Comparison of ENCODE assay signal across 20 mouse cellular contexts in the genomic region with DNA sequence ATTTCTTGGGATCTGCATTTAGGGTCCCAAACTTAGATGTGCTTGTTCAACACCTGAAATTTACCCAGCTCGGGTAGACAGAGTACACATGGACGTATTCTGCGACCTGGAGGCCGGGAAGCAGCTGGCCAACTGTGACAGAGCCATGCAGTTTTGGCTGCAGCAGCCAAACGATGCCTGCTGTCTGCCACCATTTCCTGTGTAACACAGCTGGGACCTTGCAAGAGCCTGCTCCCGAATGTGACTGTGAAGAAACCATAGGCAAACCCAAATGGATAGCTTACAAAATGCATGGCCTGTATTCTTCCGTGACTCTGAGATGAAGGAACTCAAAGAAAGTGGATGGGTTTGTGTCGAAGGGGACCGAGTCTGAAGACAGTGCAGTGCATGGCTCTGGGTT. TPM values are rescaled to one million over a fixed set of nuclear protein-coding genes. Genes with fewer than 3 reads are reported as not detected.
DNase-seq lines count a peak whose midpoint lies in the region; ATAC-seq and TF ChIP-seq lines count a peak whose summit lies in the region.
"Had no signal": no experiment of that assay in that cellular context is flagged by ENCODE, and none has a peak within 500 bp of the region (broad histone marks: within the 10 kb centered on the region; RNA-seq: fewer than 3 reads in every experiment).

No protein-coding gene starts in this region.

- peak; percentile 17 for DNase-seq in hindbrain, postnatal 0 days (ENCODE audit: low spot score)
- no peak for DNase-seq in hindbrain, embryonic 14.5 days (ENCODE audit: low spot score)
- DNase-seq in naive thymus-derived CD4-positive, alpha-beta T cell, adult 2 months (ENCODE audit: low read depth) = peak; percentile 12
- DNase-seq in thymus, postnatal 25 days = peak; percentile 73
- DNase-seq in layer of hippocampus, postnatal 10 days (ENCODE audit: low spot score in 2 of 2) = no peak
- DNase-seq: cerebellum, adult 2 months; gastrocnemius, postnatal 36 days; heart, postnatal 10 days; kidney, adult 11 months; layer of hippocampus, postnatal 36 days; liver, postnatal 0 days had no signal

- no peaks in the 10 kb centered on the region for H3K9me3 ChIP-seq in hindbrain, postnatal 0 days (ENCODE audit: low read length)
- H3K9me3 ChIP-seq in hindbrain, embryonic 14.5 days (ENCODE audit: control insufficient read depth, low read length) = no peaks in the 10 kb centered on the region
- no peaks in the 10 kb centered on the region for H3K9me3 ChIP-seq in stomach, embryonic 16.5 days (replicated peaks; ENCODE audit: control insufficient read depth, low read length)
- no peaks in the 10 kb centered on the region for H3K9me3 ChIP-seq in forebrain, embryonic 12.5 days
- H3K9me3 ChIP-seq: forebrain, embryonic 15.5 days; hindbrain, embryonic 15.5 days; limb, embryonic 10.5 days had no signal

- H3K4me2 ChIP-seq in hindbrain, postnatal 0 days (ENCODE audit: low read depth, low read length) = no peak overlapping the region
- H3K4me2 ChIP-seq in hindbrain, embryonic 14.5 days (replicated peaks) = no peak overlapping the region
- H3K4me2 ChIP-seq in stomach, embryonic 16.5 days (ENCODE audit: low read depth, low read length) = peak overlapping the region; percentile 26
- H3K4me2 ChIP-seq in forebrain, embryonic 12.5 days = no peak overlapping the region
- H3K4me2 ChIP-seq: forebrain, embryonic 15.5 days; heart, embryonic 11.5 days; hindbrain, embryonic 15.5 days had no signal

- ATAC-seq in hindbrain, postnatal 0 days = no peak
- no peak for ATAC-seq in hindbrain, embryonic 14.5 days (ENCODE audit: low FRiP score)
- ATAC-seq in stomach, embryonic 16.5 days (ENCODE audit: insufficient read depth, low FRiP score) = no peak
- no peak for ATAC-seq in forebrain, embryonic 12.5 days (ENCODE audit: low FRiP score)
- ATAC-seq: forebrain, embryonic 15.5 days; liver, postnatal 0 days; midbrain, embryonic 16.5 days had no signal

- H3K4me1 ChIP-seq in hindbrain, postnatal 0 days (ENCODE audit: insufficient read depth, low read length) = no peaks in the 10 kb centered on the region
- no peaks in the 10 kb centered on the region for H3K4me1 ChIP-seq in hindbrain, embryonic 14.5 days (replicated peaks; ENCODE audit: control insufficient read depth, insufficient read depth, low read length)
- no peaks in the 10 kb centered on the region for H3K4me1 ChIP-seq in stomach, embryonic 16.5 days (ENCODE audit: control insufficient read depth, insufficient read depth, low read length)
- H3K4me1 ChIP-seq in forebrain, embryonic 12.5 days = peaks cover 3% of the 10 kb centered on the region; the same call in 1 of the 2 replicates

- no peak overlapping the region for H3K9ac ChIP-seq in hindbrain, postnatal 0 days (replicated peaks; ENCODE audit: low read length)
- H3K9ac ChIP-seq in hindbrain, embryonic 14.5 days = no peak overlapping the region
- peak overlapping the region; percentile 17; the same call in 1 of the 2 replicates for H3K9ac ChIP-seq in stomach, embryonic 16.5 days (ENCODE audit: low read length)
- no peak overlapping the region for H3K9ac ChIP-seq in forebrain, embryonic 12.5 days
- H3K9ac ChIP-seq: forebrain, embryonic 15.5 days; hindbrain, embryonic 15.5 days; liver, postnatal 0 days had no signal

- H3K4me3 ChIP-seq in hindbrain, postnatal 0 days (ENCODE audit: low read length) = no peak overlapping the region
- no peak overlapping the region for H3K4me3 ChIP-seq in hindbrain, embryonic 14.5 days (replicated peaks; ENCODE audit: low read length)
- H3K4me3 ChIP-seq in stomach, embryonic 16.5 days (replicated peaks; ENCODE audit: low read length) = no peak overlapping the region
- no peak overlapping the region for H3K4me3 ChIP-seq in forebrain, embryonic 12.5 days (replicated peaks)
- H3K4me3 ChIP-seq: erythroblast, embryonic 14.5 days; forebrain, embryonic 15.5 days; hindbrain, embryonic 15.5 days; limb, embryonic 10.5 days had no signal

- 62% methylated on average over 9 of the region's 9 CpGs for WGBS in hindbrain, postnatal 0 days
- WGBS in hindbrain, embryonic 14.5 days = 65% methylated on average over 9 of the region's 9 CpGs
- 44% methylated on average over 9 of the region's 9 CpGs for WGBS in stomach, embryonic 16.5 days
- WGBS in forebrain, embryonic 12.5 days = 76% methylated on average over 9 of the region's 9 CpGs

- H3K36me3 ChIP-seq in hindbrain, postnatal 0 days (ENCODE audit: insufficient read depth, low read length) = no peaks in the 10 kb centered on the region
- no peaks in the 10 kb centered on the region for H3K36me3 ChIP-seq in hindbrain, embryonic 14.5 days (replicated peaks; ENCODE audit: control insufficient read depth, insufficient read depth)
- no peaks in the 10 kb centered on the region for H3K36me3 ChIP-seq in stomach, embryonic 16.5 days (ENCODE audit: control insufficient read depth, insufficient read depth, low read length)
- H3K36me3 ChIP-seq in forebrain, embryonic 12.5 days (replicated peaks) = no peaks in the 10 kb centered on the region
- H3K36me3 ChIP-seq: forebrain, embryonic 15.5 days; hindbrain, embryonic 15.5 days; limb, embryonic 10.5 days had no signal

- no peak overlapping the region for H3K27ac ChIP-seq in hindbrain, postnatal 0 days
- no peak overlapping the region for H3K27ac ChIP-seq in hindbrain, embryonic 14.5 days
- H3K27ac ChIP-seq in stomach, embryonic 16.5 days (ENCODE audit: low read length) = peak overlapping the region; percentile 13; the same call in 1 of the 2 replicates
- H3K27ac ChIP-seq in forebrain, embryonic 12.5 days = no peak overlapping the region
- H3K27ac ChIP-seq: forebrain, embryonic 15.5 days; hindbrain, embryonic 15.5 days; kidney, postnatal 0 days; limb, embryonic 10.5 days had no signal

- H3K27me3 ChIP-seq in hindbrain, postnatal 0 days (ENCODE audit: insufficient read depth, low read length) = no peaks in the 10 kb centered on the region
- H3K27me3 ChIP-seq in hindbrain, embryonic 14.5 days (ENCODE audit: control insufficient read depth, insufficient read depth, low read length) = no peaks in the 10 kb centered on the region
- no peaks in the 10 kb centered on the region for H3K27me3 ChIP-seq in stomach, embryonic 16.5 days (ENCODE audit: control insufficient read depth, insufficient read depth, low read length)
- peaks cover 21% of the 10 kb centered on the region for H3K27me3 ChIP-seq in forebrain, embryonic 12.5 days
- H3K27me3 ChIP-seq: forebrain, embryonic 15.5 days; hindbrain, embryonic 15.5 days had no signal

- TF ChIP-seq CTCF in hindbrain, postnatal 0 days (IDR thresholded peaks at IDR 0.05; ENCODE audit: low read depth) = no peak

RNA-seq across cellular contexts. Expression of a gene that starts 4.2 kb away (rescaled TPM):
- 19.7 and 20.5 TPM in 2 replicates for total RNA-seq in hindbrain, postnatal 0 days (2014; rRNA removed)
- 8.6 and 9.7 TPM in 2 replicates for polyA plus RNA-seq in hindbrain, postnatal 0 days (2015; fragmentation: Nextera tagmentation; extraction: Ambion mirVana)
- polyA plus RNA-seq in hindbrain, embryonic 14.5 days (2014; fragmentation: Nextera tagmentation; extraction: Ambion mirVana) = 12.3 and 15.0 TPM in 2 replicates
- 0.99 TPM in 2 replicates for polyA plus RNA-seq in stomach, embryonic 16.5 days (2015; fragmentation: Nextera tagmentation; extraction: Ambion mirVana)
- 3.2 and 3.4 TPM in 2 replicates for polyA plus RNA-seq in forebrain, embryonic 12.5 days (2016; fragmentation: Nextera tagmentation; extraction: Ambion mirVana)
- total RNA-seq in layer of hippocampus, postnatal 10 days (2021) = 10 to 100 TPM; 29.0 to 33.2 TPM

RNA-seq across cellular contexts. Expression of a gene that starts 48.1 kb away (rescaled TPM):
- total RNA-seq in hindbrain, postnatal 0 days (2014; rRNA removed) = 57.0 and 67.1 TPM in 2 replicates
- 134 and 147 TPM in 2 replicates for polyA plus RNA-seq in hindbrain, postnatal 0 days (2015; fragmentation: Nextera tagmentation; extraction: Ambion mirVana)
- polyA plus RNA-seq in hindbrain, embryonic 14.5 days (2014; fragmentation: Nextera tagmentation; extraction: Ambion mirVana) = 105 and 111 TPM in 2 replicates
- polyA plus RNA-seq in stomach, embryonic 16.5 days (2015; fragmentation: Nextera tagmentation; extraction: Ambion mirVana) = 111 and 130 TPM in 2 replicates
- 109 and 114 TPM in 2 replicates for polyA plus RNA-seq in forebrain, embryonic 12.5 days (2016; fragmentation: Nextera tagmentation; extraction: Ambion mirVana)
- total RNA-seq in layer of hippocampus, postnatal 10 days (2021) = 10 to 100 TPM; 78.9 to 86.8 TPM

Comparison
In these comparisons a context has a peak if more than half of its experiments do, and no peak if none do; other contexts are left out.
1. DNase-seq: peak in hindbrain, postnatal 0 days (single experiment), naive thymus-derived CD4-positive, alpha-beta T cell, adult 2 months (single experiment) and thymus, postnatal 25 days (single experiment); none in hindbrain, embryonic 14.5 days (single experiment) and layer of hippocampus, postnatal 10 days (0 of 2).